Mouse (Mus musculus): ENCODE measurements around the gene Pip5k1b. TPM values are rescaled to one million over a fixed set of nuclear protein-coding genes. Genes with fewer than 3 reads are reported as not detected.

Pip5k1b gene
- total RNA-seq, 2 experiments from 2014 or later = 0.75 to 0.84 TPM

GRCm38 (mm10) chr19:24543386-24544350, 12.0 kb downstream of the Pip5k1b start:
- no peak for DNase-seq

GRCm38 (mm10) chr19:24542293-24542675, 13.4 kb downstream of the Pip5k1b start:
- DNase-seq = no peak

GRCm38 (mm10) chr19:24541669-24542292, 13.9 kb downstream of the Pip5k1b start:
- DNase-seq = no peak

GRCm38 (mm10) chr19:24540952-24541668, 14.6 kb downstream of the Pip5k1b start:
- DNase-seq = no peak

GRCm38 (mm10) chr19:24539041-24539440, 16.6 kb downstream of the Pip5k1b start:
- DNase-seq = no peak

- DNase-seq = no peak
Observed at GRCm38 (mm10) chr19:24538181-24538580, 17.5 kb downstream of the Pip5k1b start.

GRCm38 (mm10) chr19:24537691-24538090, 18.0 kb downstream of the Pip5k1b start:
- DNase-seq = no peak

GRCm38 (mm10) chr19:24536920-24537319, 18.8 kb downstream of the Pip5k1b start:
- DNase-seq = no peak

- DNase-seq = no peak
Observed at GRCm38 (mm10) chr19:24536280-24536679, 19.4 kb downstream of the Pip5k1b start.

- DNase-seq = no peak
Observed at GRCm38 (mm10) chr19:24535161-24535560, 20.5 kb downstream of the Pip5k1b start.

- DNase-seq = no peak
Observed at GRCm38 (mm10) chr19:24534733-24535132, 20.9 kb downstream of the Pip5k1b start.

GRCm38 (mm10) chr19:24528910-24529561, 26.6 kb downstream of the Pip5k1b start:
- no peak for DNase-seq

- no peak for DNase-seq
Observed at GRCm38 (mm10) chr19:24528129-24528730, 27.4 kb downstream of the Pip5k1b start.

- no peak for DNase-seq
Observed at GRCm38 (mm10) chr19:24527613-24527948, 28.1 kb downstream of the Pip5k1b start.

- no peak for DNase-seq
Observed at GRCm38 (mm10) chr19:24526731-24527612, 28.7 kb downstream of the Pip5k1b start.

- no peak for DNase-seq
Observed at GRCm38 (mm10) chr19:24523476-24524313, 32.0 kb downstream of the Pip5k1b start.

- no peak for DNase-seq
Observed at GRCm38 (mm10) chr19:24521997-24522396, 33.7 kb downstream of the Pip5k1b start.

- no peak for DNase-seq
Observed at GRCm38 (mm10) chr19:24521146-24521545, 34.5 kb downstream of the Pip5k1b start.

GRCm38 (mm10) chr19:24519732-24520409, 35.8 kb downstream of the Pip5k1b start:
- no peak for DNase-seq

Measured in gastrocnemius, postnatal 25 days (tissue).